In the genomic region with DNA sequence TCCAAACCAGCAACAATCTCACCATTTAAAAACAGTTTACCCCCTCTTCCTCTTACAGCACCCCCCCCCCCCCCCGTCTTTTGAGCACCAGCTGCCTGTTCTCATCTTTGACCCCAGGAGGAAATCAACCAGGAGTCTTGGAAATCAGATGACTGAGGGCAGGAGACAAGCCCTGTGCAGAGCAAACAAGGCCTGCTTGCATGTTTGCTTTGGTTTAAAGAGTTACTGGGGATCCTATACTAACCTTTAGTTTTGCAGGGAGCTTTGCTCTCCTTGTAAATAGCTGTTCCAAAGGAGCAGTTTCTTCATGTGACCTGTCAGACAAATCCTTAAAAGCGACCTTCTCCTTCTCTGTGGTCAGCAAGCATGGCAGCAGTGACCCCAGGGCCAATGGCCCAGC, we compare ENCODE assay signal across 25 mouse cellular contexts.
DNase-seq lines count a peak whose midpoint lies in the region; ATAC-seq lines count a peak whose summit lies in the region.
"Had no signal": no experiment of that assay in that cellular context is flagged by ENCODE, and none has a peak within 500 bp of the region (broad histone marks: within the 10 kb centered on the region; RNA-seq: fewer than 3 reads in every experiment).

No protein-coding gene starts in this region.

- H3K27ac ChIP-seq in liver, embryonic 11.5 days (ENCODE audit: low read depth, low read length), result peak overlapping the region; percentile 7; the same call in 1 of the 2 replicates
- H3K27ac ChIP-seq in liver, embryonic 15.5 days (replicated peaks), result peak overlapping the region; percentile 70
- H3K27ac ChIP-seq in stomach, embryonic 16.5 days (ENCODE audit: low read length), result peak overlapping the region; percentile 55
- H3K27ac ChIP-seq in hindbrain, embryonic 10.5 days, result no peak overlapping the region
- H3K27ac ChIP-seq in hindbrain, embryonic 12.5 days, result no peak overlapping the region
- H3K27ac ChIP-seq in midbrain, embryonic 16.5 days (ENCODE audit: low read length), result no peak overlapping the region
- H3K27ac ChIP-seq: heart, embryonic 10.5 days; heart, embryonic 15.5 days; neural tube, embryonic 15.5 days had no signal

- H3K4me1 ChIP-seq in liver, embryonic 11.5 days (replicated peaks; ENCODE audit: control insufficient read depth, insufficient read depth, low read length), result no peaks in the 10 kb centered on the region
- peaks cover 8% of the 10 kb centered on the region; the same call in 1 of the 2 replicates for H3K4me1 ChIP-seq in liver, embryonic 15.5 days (replicated peaks)
- H3K4me1 ChIP-seq in stomach, embryonic 16.5 days (ENCODE audit: control insufficient read depth, insufficient read depth, low read length), result no peaks in the 10 kb centered on the region
- H3K4me1 ChIP-seq in hindbrain, embryonic 10.5 days (replicated peaks), result no peaks in the 10 kb centered on the region
- no peaks in the 10 kb centered on the region for H3K4me1 ChIP-seq in hindbrain, embryonic 12.5 days
- H3K4me1 ChIP-seq in midbrain, embryonic 16.5 days (ENCODE audit: control insufficient read depth, insufficient read depth, low read length), result no peaks in the 10 kb centered on the region
- H3K4me1 ChIP-seq: heart, embryonic 10.5 days; neural tube, embryonic 15.5 days had no signal

- no peak overlapping the region for H3K9ac ChIP-seq in liver, embryonic 11.5 days (ENCODE audit: low read depth, low read length)
- H3K9ac ChIP-seq in liver, embryonic 15.5 days, result no peak overlapping the region
- no peak overlapping the region for H3K9ac ChIP-seq in stomach, embryonic 16.5 days (ENCODE audit: low read length)
- no peak overlapping the region for H3K9ac ChIP-seq in hindbrain, embryonic 12.5 days
- no peak overlapping the region for H3K9ac ChIP-seq in midbrain, embryonic 16.5 days (ENCODE audit: low read depth, low read length)
- H3K9ac ChIP-seq: heart, embryonic 15.5 days; lung, embryonic 14.5 days; neural tube, embryonic 15.5 days had no signal

- no peaks in the 10 kb centered on the region for H3K9me3 ChIP-seq in liver, embryonic 11.5 days (ENCODE audit: control insufficient read depth, low read length)
- H3K9me3 ChIP-seq in liver, embryonic 15.5 days (replicated peaks), result no peaks in the 10 kb centered on the region
- no peaks in the 10 kb centered on the region for H3K9me3 ChIP-seq in stomach, embryonic 16.5 days (replicated peaks; ENCODE audit: control insufficient read depth, low read length)
- no peaks in the 10 kb centered on the region for H3K9me3 ChIP-seq in hindbrain, embryonic 10.5 days
- H3K9me3 ChIP-seq in hindbrain, embryonic 12.5 days (replicated peaks), result no peaks in the 10 kb centered on the region
- H3K9me3 ChIP-seq in midbrain, embryonic 16.5 days (replicated peaks; ENCODE audit: control insufficient read depth, low read length, poor library complexity, severe bottlenecking), result peaks cover 2% of the 10 kb centered on the region; the same call in 1 of the 2 replicates
- H3K9me3 ChIP-seq: heart, embryonic 10.5 days; neural tube, embryonic 15.5 days had no signal

- H3K4me3 ChIP-seq in liver, embryonic 11.5 days (ENCODE audit: low read depth, low read length), result no peak overlapping the region
- H3K4me3 ChIP-seq in liver, embryonic 15.5 days (replicated peaks), result no peak overlapping the region
- no peak overlapping the region for H3K4me3 ChIP-seq in stomach, embryonic 16.5 days (replicated peaks; ENCODE audit: low read length)
- no peak overlapping the region for H3K4me3 ChIP-seq in hindbrain, embryonic 10.5 days
- H3K4me3 ChIP-seq in hindbrain, embryonic 12.5 days, result no peak overlapping the region
- no peak overlapping the region for H3K4me3 ChIP-seq in midbrain, embryonic 16.5 days (ENCODE audit: low read depth, low read length)
- H3K4me3 ChIP-seq: erythroblast, embryonic 14.5 days; heart, embryonic 10.5 days; heart, embryonic 15.5 days; neural tube, embryonic 15.5 days had no signal

- 60% methylated on average over 2 of the region's 2 CpGs for WGBS in liver, embryonic 11.5 days
- 10% methylated on average over 2 of the region's 2 CpGs for WGBS in liver, embryonic 15.5 days (ENCODE audit: insufficient replicate concordance)
- 40% methylated on average over 2 of the region's 2 CpGs for WGBS in stomach, embryonic 16.5 days
- WGBS in hindbrain, embryonic 10.5 days, result 59% methylated on average over 2 of the region's 2 CpGs
- WGBS in hindbrain, embryonic 12.5 days, result 60% methylated on average over 2 of the region's 2 CpGs
- WGBS in midbrain, embryonic 16.5 days, result 50% methylated on average over 1 of the region's 2 CpGs

- no peak for ATAC-seq in liver, embryonic 11.5 days (replicated peaks; ENCODE audit: low FRiP score)
- peak; percentile 32; the same call in 1 of the 2 replicates for ATAC-seq in liver, embryonic 15.5 days (ENCODE audit: insufficient read depth)
- peak; percentile 70; the same call in 1 of the 2 replicates for ATAC-seq in stomach, embryonic 16.5 days (ENCODE audit: insufficient read depth, low FRiP score)
- no peak for ATAC-seq in hindbrain, embryonic 12.5 days (ENCODE audit: low FRiP score)
- no peak for ATAC-seq in midbrain, embryonic 16.5 days
- ATAC-seq: hindbrain, embryonic 16.5 days had no signal

- no peaks in the 10 kb centered on the region for H3K27me3 ChIP-seq in liver, embryonic 11.5 days (replicated peaks; ENCODE audit: control insufficient read depth, insufficient read depth, low read length)
- H3K27me3 ChIP-seq in liver, embryonic 15.5 days, result no peaks in the 10 kb centered on the region
- no peaks in the 10 kb centered on the region for H3K27me3 ChIP-seq in stomach, embryonic 16.5 days (ENCODE audit: control insufficient read depth, insufficient read depth, low read length)
- no peaks in the 10 kb centered on the region for H3K27me3 ChIP-seq in hindbrain, embryonic 10.5 days (ENCODE audit: insufficient read depth, poor library complexity, severe bottlenecking)
- no peaks in the 10 kb centered on the region for H3K27me3 ChIP-seq in hindbrain, embryonic 12.5 days
- no peaks in the 10 kb centered on the region for H3K27me3 ChIP-seq in midbrain, embryonic 16.5 days (ENCODE audit: control insufficient read depth, insufficient read depth, low read depth, low read length)
- H3K27me3 ChIP-seq: heart, embryonic 15.5 days; neural tube, embryonic 15.5 days had no signal

- no peak overlapping the region for H3K4me2 ChIP-seq in liver, embryonic 11.5 days
- H3K4me2 ChIP-seq in liver, embryonic 15.5 days, result no peak overlapping the region
- H3K4me2 ChIP-seq in stomach, embryonic 16.5 days (ENCODE audit: low read depth, low read length), result no peak overlapping the region
- no peak overlapping the region for H3K4me2 ChIP-seq in hindbrain, embryonic 12.5 days (replicated peaks)
- H3K4me2 ChIP-seq in midbrain, embryonic 16.5 days (ENCODE audit: low read length), result no peak overlapping the region
- H3K4me2 ChIP-seq: heart, embryonic 15.5 days; lung, embryonic 14.5 days; neural tube, embryonic 15.5 days had no signal

- peak; percentile 4 for DNase-seq in kidney, postnatal 14 days
- no peak for DNase-seq in kidney, postnatal 25 days
- no peak for DNase-seq in liver, embryonic 11.5 days (ENCODE audit: low spot score)
- no peak for DNase-seq in hindbrain, embryonic 10.5 days (ENCODE audit: low spot score)
- DNase-seq: adrenal gland, postnatal 36 days; B cell, adult 2 months; cerebellum, adult 18-20 months; cerebellum, postnatal 14 days; gastrocnemius, postnatal 14 days; heart, postnatal 36 days; layer of hippocampus, postnatal 36 days; left cerebral cortex, postnatal 4 days; lung, embryonic 14.5 days; lung, postnatal 14 days; midbrain, embryonic 14.5 days; right cerebral cortex, postnatal 25 days had no signal

- no peaks in the 10 kb centered on the region for H3K36me3 ChIP-seq in liver, embryonic 11.5 days (ENCODE audit: control insufficient read depth, insufficient read depth, low read length)
- no peaks in the 10 kb centered on the region for H3K36me3 ChIP-seq in liver, embryonic 15.5 days (replicated peaks)
- no peaks in the 10 kb centered on the region for H3K36me3 ChIP-seq in stomach, embryonic 16.5 days (ENCODE audit: control insufficient read depth, insufficient read depth, low read length)
- no peaks in the 10 kb centered on the region for H3K36me3 ChIP-seq in hindbrain, embryonic 10.5 days
- H3K36me3 ChIP-seq in hindbrain, embryonic 12.5 days, result no peaks in the 10 kb centered on the region
- H3K36me3 ChIP-seq in midbrain, embryonic 16.5 days (ENCODE audit: control insufficient read depth, insufficient read depth, low read length), result no peaks in the 10 kb centered on the region
- H3K36me3 ChIP-seq: heart, embryonic 10.5 days; heart, embryonic 15.5 days; neural tube, embryonic 15.5 days had no signal

Comparison
In these comparisons a context has a peak if more than half of its experiments do, and no peak if none do; other contexts are left out.
1. ATAC-seq: peak in liver, embryonic 15.5 days (single experiment) and stomach, embryonic 16.5 days (single experiment); none in liver, embryonic 11.5 days (single experiment), hindbrain, embryonic 12.5 days (single experiment) and midbrain, embryonic 16.5 days (single experiment).
2. H3K27ac ChIP-seq: peak in liver, embryonic 11.5 days (single experiment), liver, embryonic 15.5 days (single experiment) and stomach, embryonic 16.5 days (single experiment); none in hindbrain, embryonic 10.5 days (single experiment), hindbrain, embryonic 12.5 days (single experiment) and midbrain, embryonic 16.5 days (single experiment).